9 mouse cellular contexts compared by ENCODE assay signal in the genomic region with DNA sequence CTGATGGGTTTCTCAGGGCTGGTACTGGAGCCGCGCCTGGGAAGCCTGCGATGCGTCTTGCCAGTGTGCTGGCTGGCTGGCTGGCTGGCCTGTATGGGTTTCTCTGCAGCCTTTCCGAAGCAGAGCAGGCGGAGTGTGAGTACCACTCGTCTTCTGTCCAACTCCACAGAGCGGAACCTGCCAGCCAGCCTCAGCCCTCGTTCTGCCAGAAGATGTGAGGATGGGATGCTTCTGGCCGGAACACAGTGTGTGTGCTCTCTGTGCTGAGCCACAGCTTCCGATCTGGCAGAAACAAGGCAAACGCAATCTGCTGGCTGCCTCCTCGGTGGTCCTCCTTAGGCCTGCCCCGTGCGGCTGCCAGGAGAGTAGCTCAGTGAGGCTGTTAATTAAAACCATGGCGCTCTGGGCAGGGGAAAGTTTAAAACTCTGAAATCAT.
A peak's percentile ranks its signal among the peaks of the same experiment; 100 is the strongest.
DNase-seq lines count a peak whose midpoint lies in the region; ATAC-seq lines count a peak whose summit lies in the region.
"Had no signal": no experiment of that assay in that cellular context is flagged by ENCODE, and none has a peak within 500 bp of the region (broad histone marks: within the 10 kb centered on the region; RNA-seq: fewer than 3 reads in every experiment).

No protein-coding gene starts in this region.

- no peaks in the 10 kb centered on the region for H3K36me3 ChIP-seq in kidney, embryonic 16.5 days (ENCODE audit: insufficient read depth, low read length)

- DNase-seq in embryo, embryonic 10 days (ENCODE audit: low spot score): peak; percentile 57
- no peak for DNase-seq in embryo, embryonic 9.5 days (ENCODE audit: extremely low spot score)
- DNase-seq in ovary, postnatal 14 days (ENCODE audit: low spot score): peak; percentile 5
- no peak for DNase-seq in ovary, adult 18-20 months (ENCODE audit: low spot score)
- peak; percentile 23 to 26 for DNase-seq in layer of hippocampus, adult 18-20 months (ENCODE audit: low spot score in 2 of 2)
- peak; percentile 34 for DNase-seq in right cerebral cortex, postnatal 25 days
- no peak for DNase-seq in spleen, postnatal 4 days (ENCODE audit: low spot score in 2 of 2)
- DNase-seq: lung, embryonic 14.5 days had no signal

- no peaks in the 10 kb centered on the region for H3K9me3 ChIP-seq in kidney, embryonic 16.5 days (ENCODE audit: low read length)

- no peak overlapping the region for H3K4me2 ChIP-seq in kidney, embryonic 16.5 days (replicated peaks; ENCODE audit: low read depth, low read length)
- H3K4me2 ChIP-seq: lung, embryonic 14.5 days had no signal

- peaks cover 4% of the 10 kb centered on the region; the same call in 1 of the 2 replicates for H3K4me1 ChIP-seq in kidney, embryonic 16.5 days (ENCODE audit: insufficient read depth, low read length)

- H3K27ac ChIP-seq in kidney, embryonic 16.5 days (ENCODE audit: low read length): no peak overlapping the region

- WGBS in kidney, embryonic 16.5 days: 54% methylated on average over 16 of the region's 16 CpGs

- no peak overlapping the region for H3K9ac ChIP-seq in kidney, embryonic 16.5 days (replicated peaks; ENCODE audit: low read length)
- H3K9ac ChIP-seq: lung, embryonic 14.5 days had no signal

- no peaks in the 10 kb centered on the region for H3K27me3 ChIP-seq in kidney, embryonic 16.5 days (ENCODE audit: insufficient read depth, low read length)

- ATAC-seq in kidney, embryonic 16.5 days (ENCODE audit: low FRiP score, low TSS enrichment): no peak

- H3K4me3 ChIP-seq in kidney, embryonic 16.5 days (ENCODE audit: low read length): no peak overlapping the region

Comparison
In these comparisons a context has a peak if more than half of its experiments do, and no peak if none do; other contexts are left out.
1. DNase-seq: peak in embryo, embryonic 10 days (single experiment), ovary, postnatal 14 days (single experiment), layer of hippocampus, adult 18-20 months (2 of 2) and right cerebral cortex, postnatal 25 days (single experiment); none in embryo, embryonic 9.5 days (single experiment), ovary, adult 18-20 months (single experiment) and spleen, postnatal 4 days (0 of 2).